Mouse (Mus musculus): Measurements from ENCODE around the gene Dyx1c1. TPM values are rescaled to one million over a fixed set of nuclear protein-coding genes. Genes with fewer than 3 reads are reported as not detected.
A peak's percentile ranks its signal among the peaks of the same experiment; 100 is the strongest.

The Dyx1c1 gene
- under 1 TPM; 0.36 to 0.62 TPM for total RNA-seq (2021)

- DNase-seq (ENCODE audit: low spot score), result peak; percentile 52
- intact Hi-C loops (cut with DNase I), result no loop called here
Observed at GRCm38 (mm10) chr9:72958521-72959450, at the start of gene Dyx1c1, which contains the start of gene Gm44503. Dyx1c1 (plus strand) TSS chr9:72958785. Gm44503 (plus strand) TSS chr9:72958852.

- intact Hi-C loops (cut with DNase I), result no loop called here
- no peak for DNase-seq (ENCODE audit: low spot score)
Observed at GRCm38 (mm10) chr9:72911381-72911780, 47.2 kb upstream of the Dyx1c1 start.

GRCm38 (mm10) chr9:72913551-72913950, 45.0 kb upstream of the Dyx1c1 start:
- no peak for DNase-seq (ENCODE audit: low spot score)
- intact Hi-C loops (cut with DNase I), result no loop called here

- DNase-seq (ENCODE audit: low spot score), result no peak
- intact Hi-C loops (cut with DNase I), result no loop called here
Observed at GRCm38 (mm10) chr9:72915728-72916127, 42.9 kb upstream of the Dyx1c1 start.

GRCm38 (mm10) chr9:72923068-72923467, 35.5 kb upstream of the Dyx1c1 start:
- no peak for DNase-seq (ENCODE audit: low spot score)
- intact Hi-C loops (cut with DNase I), result no loop called here

GRCm38 (mm10) chr9:72925021-72925934, 33.3 kb upstream of the Dyx1c1 start, which contains the start of gene Pygo1:
Pygo1 (plus strand) TSS chr9:72925645.
- DNase-seq (ENCODE audit: low spot score), result peak; percentile 21
- intact Hi-C loops (cut with DNase I), result no loop called here

GRCm38 (mm10) chr9:72925935-72926258, 32.7 kb upstream of the Dyx1c1 start:
- intact Hi-C loops (cut with DNase I), result no loop called here
- DNase-seq (ENCODE audit: low spot score), result no peak

- intact Hi-C loops (cut with DNase I), result no loop called here
- DNase-seq (ENCODE audit: low spot score), result no peak
Observed at GRCm38 (mm10) chr9:72931166-72931790, 27.3 kb upstream of the Dyx1c1 start.

GRCm38 (mm10) chr9:72935309-72935708, 23.3 kb upstream of the Dyx1c1 start:
- no peak for DNase-seq (ENCODE audit: low spot score)
- intact Hi-C loops (cut with DNase I), result no loop called here

- intact Hi-C loops (cut with DNase I), result no loop called here
- DNase-seq (ENCODE audit: low spot score), result no peak
Observed at GRCm38 (mm10) chr9:72936301-72936700, 22.3 kb upstream of the Dyx1c1 start.

- intact Hi-C loops (cut with DNase I), result no loop called here
- no peak for DNase-seq (ENCODE audit: low spot score)
Observed at GRCm38 (mm10) chr9:72943424-72943823, 15.2 kb upstream of the Dyx1c1 start.

GRCm38 (mm10) chr9:72944286-72944685, 14.3 kb upstream of the Dyx1c1 start:
- intact Hi-C loops (cut with DNase I), result no loop called here
- DNase-seq (ENCODE audit: low spot score), result no peak

GRCm38 (mm10) chr9:72947010-72947409, 11.6 kb upstream of the Dyx1c1 start:
- intact Hi-C loops (cut with DNase I), result no loop called here
- DNase-seq (ENCODE audit: low spot score), result no peak

GRCm38 (mm10) chr9:72949572-72949971, 9.0 kb upstream of the Dyx1c1 start:
- intact Hi-C loops (cut with DNase I), result no loop called here
- DNase-seq (ENCODE audit: low spot score), result no peak

- DNase-seq (ENCODE audit: low spot score), result no peak
- intact Hi-C loops (cut with DNase I), result no loop called here
Observed at GRCm38 (mm10) chr9:72954746-72955145, 3.8 kb upstream of the Dyx1c1 start.

GRCm38 (mm10) chr9:72955546-72955945, 3.0 kb upstream of the Dyx1c1 start:
- no peak for DNase-seq (ENCODE audit: low spot score)
- intact Hi-C loops (cut with DNase I), result no loop called here

- intact Hi-C loops (cut with DNase I), result no loop called here
- DNase-seq (ENCODE audit: low spot score), result no peak
Observed at GRCm38 (mm10) chr9:72961346-72961745, 2.8 kb downstream of the Dyx1c1 start.

- no peak for DNase-seq (ENCODE audit: low spot score)
- intact Hi-C loops (cut with DNase I), result no loop called here
Observed at GRCm38 (mm10) chr9:72961959-72962358, 3.4 kb downstream of the Dyx1c1 start.

- intact Hi-C loops (cut with DNase I), result loop anchor here (2.0 kb wide), 1 partner anchor 122 kb away; no protein-coding TSS in a partner anchor
- DNase-seq (ENCODE audit: low spot score), result peak; percentile 12
Observed at GRCm38 (mm10) chr9:72968349-72969061, 9.9 kb downstream of the Dyx1c1 start.
